Mouse (Mus musculus): Measurements from ENCODE around the gene Gba.

- TF ChIP-seq CHD2 (IDR thresholded peaks at IDR 0.05; ENCODE audit: low read depth, low read length) (no peak), ZNF384 (IDR thresholded peaks at IDR 0.05; ENCODE audit: low read depth, low read length) (no peak), ZC3H11A (IDR thresholded peaks at IDR 0.05; ENCODE audit: borderline replicate concordance, low read depth, low read length) (no peak), MAFK (IDR thresholded peaks at IDR 0.05; ENCODE audit: insufficient read depth, low read depth, low read length) (no peak)
Measured at GRCm38 (mm10) chr3:89183959-89184315, 18.8 kb upstream of the Gba start.

Measured in ES-E14 (cell line).